Mouse (Mus musculus) urinary bladder, adult 18-20 months (tissue): ENCODE measurements around the gene Lgr4.
A peak's percentile ranks its signal among the peaks of the same experiment; 100 is the strongest.

Source experiments
- DNase-seq, 2 experiments: peaks; one replicate each; pipeline ENCODE4 v3.0.0; 2022; ENCODE audit warnings: low spot score in 2 of 2, mixed read lengths in 2 of 2

The Lgr4 gene

DNA sequence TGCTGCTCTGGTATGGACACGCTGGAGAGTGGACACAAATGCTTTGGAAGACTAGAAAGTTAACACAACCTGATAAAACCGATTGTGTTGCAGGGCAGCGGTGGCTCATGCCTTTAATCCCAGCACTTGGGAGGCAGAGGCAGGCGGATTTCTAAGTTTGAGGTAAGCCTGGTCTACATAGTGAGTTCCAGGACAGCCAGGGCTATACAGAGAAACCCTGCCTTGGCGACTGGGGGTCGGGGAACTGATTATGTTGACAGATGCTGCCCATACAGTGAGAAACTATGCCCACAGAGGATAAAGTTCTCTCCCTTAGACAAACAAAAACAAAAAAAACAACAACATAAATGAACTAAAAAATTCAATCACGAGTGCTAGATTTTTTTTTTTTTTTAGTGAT lies 99.6 kb downstream of the Lgr4 start:
- no peak for DNase-seq

GRCm38 (mm10) chr2:110017616-110018505 lies 100.4 kb downstream of the Lgr4 start, which contains the start of gene Ccdc34:
Gene Ccdc34, plus strand, starts transcription at chr2:110017817.
- peak; percentile 80 to 84 for DNase-seq

DNA sequence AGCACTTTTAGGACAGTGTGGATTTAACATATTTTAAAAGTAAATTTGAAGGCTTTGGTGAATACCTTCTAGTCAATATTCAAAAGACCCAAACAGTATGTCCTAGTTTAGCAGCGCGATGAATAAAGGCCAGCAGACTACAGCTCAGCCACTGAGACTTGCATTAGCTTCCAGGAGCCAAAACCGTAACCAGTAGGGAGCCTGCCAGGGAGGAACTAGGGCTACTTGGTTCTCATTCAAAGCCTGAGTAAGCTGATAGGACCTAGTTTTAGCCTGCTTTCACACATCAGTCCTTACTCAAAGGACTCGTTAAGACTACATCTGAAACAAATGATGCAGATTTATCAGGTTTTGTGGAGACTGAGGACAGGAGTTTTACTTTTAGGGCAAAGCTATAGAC lies 102.2 kb downstream of the Lgr4 start:
- no peak for DNase-seq

GRCm38 (mm10) chr2:110020430-110020829 lies 103.0 kb downstream of the Lgr4 start:
- no peak for DNase-seq

- DNase-seq, result no peak
Measured at GRCm38 (mm10) chr2:110036265-110036664, 118.8 kb downstream of the Lgr4 start.

- no peak for DNase-seq
Measured at GRCm38 (mm10) chr2:110036665-110037064, 119.2 kb downstream of the Lgr4 start.

DNA sequence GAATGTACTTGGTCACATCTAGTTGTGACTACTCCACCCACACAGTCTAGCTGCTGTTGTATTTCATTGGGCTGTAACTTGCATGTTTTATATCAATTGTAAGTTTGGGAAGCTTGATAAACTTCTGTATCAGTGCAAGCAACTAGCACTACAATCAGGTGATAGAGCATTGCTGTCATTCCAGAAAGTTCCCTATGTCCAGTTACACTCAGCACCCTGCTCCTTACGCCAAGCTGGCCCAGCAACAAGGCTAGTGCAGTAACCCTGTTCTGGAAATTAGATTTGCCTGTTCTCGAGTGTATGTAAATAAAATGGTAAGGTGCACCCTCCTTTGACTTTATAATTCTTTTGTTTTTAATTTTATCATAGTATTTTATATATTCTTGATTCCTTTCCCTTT lies 119.8 kb downstream of the Lgr4 start:
- no peak for DNase-seq

DNA sequence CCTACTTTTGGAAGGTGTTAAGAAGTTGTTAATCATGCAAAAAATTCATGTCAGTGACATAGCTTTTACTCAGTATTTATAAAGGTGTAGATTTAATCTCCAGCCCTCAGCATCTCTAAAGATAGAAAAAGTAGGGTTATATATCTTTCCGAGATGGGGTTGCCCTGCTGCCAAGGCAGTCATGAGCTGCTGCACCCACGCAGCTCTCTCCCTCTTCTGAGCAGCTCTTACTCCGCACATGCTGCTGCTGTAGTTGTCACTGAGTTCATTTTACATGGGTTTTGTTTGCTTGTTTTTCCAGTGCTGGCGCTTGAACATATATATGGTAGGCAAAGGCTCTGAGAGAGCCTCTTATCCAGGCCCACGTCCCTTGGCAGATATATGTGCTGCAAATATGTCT lies 120.9 kb downstream of the Lgr4 start:
- no peak for DNase-seq

GRCm38 (mm10) chr2:110042861-110043760 lies 125.7 kb downstream of the Lgr4 start:
- no peak for DNase-seq

- no peak for DNase-seq
Measured at GRCm38 (mm10) chr2:110058424-110058823, 141.0 kb downstream of the Lgr4 start.

- no peak for DNase-seq
Measured at GRCm38 (mm10) chr2:110063131-110063530, 145.7 kb downstream of the Lgr4 start.
